Mouse (Mus musculus) bone marrow, adult 2 months (tissue): ENCODE data around the gene Tapbp.
"Not testable (repeated sequence)": the region's sequence is repeated elsewhere in the genome, so short reads cannot be mapped to it uniquely, and the experiment has no call there.

Experiments
- CTCF ChIP-seq: fragments of 200-500 bp; IDR thresholded peaks from 2 replicates; pipeline ENCODE4 v1.5.1; 2011; ENCODE audit warnings: low read length, control low read depth; ENCODE audit not compliant: control insufficient read depth, insufficient read depth
- POLR2A ChIP-seq: fragments of 200-500 bp; IDR thresholded peaks from 2 replicates; pipeline ENCODE4 v1.6.1; 2011; ENCODE audit warnings: low read depth, mild to moderate bottlenecking, control low read depth, low read length, borderline replicate concordance; ENCODE audit not compliant: control insufficient read depth

GRCm38 (mm10) chr17:33888230-33888629 lies 27.5 kb upstream of the Tapbp start:
- not testable (repeated sequence) for TF ChIP-seq POLR2A, CTCF
